Mouse (Mus musculus) liver, embryonic 14.5 days (tissue): ENCODE measurements around the gene Wnt3a.

Experiments used
- CTCF ChIP-seq: IDR thresholded peaks from 2 replicates; pipeline ENCODE4 v1.5.1; 2016; ENCODE audit warnings: antibody characterized with exemption, low read depth, control low read depth
- EP300 ChIP-seq: IDR thresholded peaks from 2 replicates; pipeline ENCODE4 v1.6.1; 2016; ENCODE audit warnings: antibody characterized with exemption, low read depth

DNA sequence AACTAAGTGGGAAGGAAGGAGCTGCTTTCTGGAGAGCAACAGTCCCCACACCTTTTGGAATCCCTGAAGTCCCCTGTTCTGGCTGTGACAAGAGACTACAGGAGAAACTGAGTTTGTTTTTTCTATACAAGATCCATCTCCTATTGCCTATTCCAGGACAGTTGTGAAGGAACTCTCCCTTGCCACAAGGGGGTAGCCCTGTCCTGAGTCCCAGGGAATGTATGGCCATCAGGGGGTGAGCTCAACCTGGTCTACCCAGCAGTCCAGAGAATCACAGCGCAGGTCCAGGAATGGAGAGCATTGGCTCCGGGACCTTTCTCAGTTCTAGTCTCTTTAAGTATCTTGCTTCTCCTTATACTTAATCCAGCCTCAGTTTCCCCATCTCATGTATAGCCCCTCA lies 57.8 kb downstream of the Wnt3a start:
- TF ChIP-seq CTCF: peak; percentile 43
- no peak for TF ChIP-seq EP300
